Mouse (Mus musculus): ENCODE measurements at regions not wholly inside any gene's neighbourhood (a gene's known extent, or its start where the extent isn't known, plus 50 kb on each side); places are given as distances from the start of the nearest gene placed in this dataset.

- Histone ChIP-seq H3K27ac (ENCODE audit: low read depth, low read length) (no peak overlapping the region), H3K27me3 (ENCODE audit: control insufficient read depth, insufficient read depth, low read length) (no peaks in the 10 kb centered on the region), H3K9ac (ENCODE audit: low read length) (no peak overlapping the region), H3K4me1 (ENCODE audit: control insufficient read depth, insufficient read depth, low read length) (peaks cover 3% of the 10 kb centered on the region; the same call in 1 of the 2 replicates), H3K4me3 (ENCODE audit: low read depth, low read length) (no peak overlapping the region), H3K4me2 (no peak overlapping the region), H3K36me3 (ENCODE audit: control insufficient read depth, insufficient read depth, low read length) (no peaks in the 10 kb centered on the region), H3K9me3 (ENCODE audit: control insufficient read depth, low read length) (no peaks in the 10 kb centered on the region)
- ATAC-seq (ENCODE audit: low FRiP score) (no peak), DNase-seq (ENCODE audit: low spot score, missing footprints) (no peak)
- 83% methylated on average over 4 of the region's 4 CpGs for WGBS
Measured at GRCm38 (mm10) chr1:35953721-35954120, 114.5 kb upstream of the Hs6st1 start.

GRCm38 (mm10) chr1:35957425-35958372 lies 110.5 kb upstream of the Hs6st1 start:
- 63% methylated on average over 8 of the region's 8 CpGs for WGBS
- no peak overlapping the region for H3K27ac ChIP-seq (ENCODE audit: low read depth, low read length)
- no peak overlapping the region for H3K9ac ChIP-seq (ENCODE audit: low read length)
- H3K4me1 ChIP-seq (ENCODE audit: control insufficient read depth, insufficient read depth, low read length): peaks cover 3% of the 10 kb centered on the region; the same call in 1 of the 2 replicates
- H3K36me3 ChIP-seq (ENCODE audit: control insufficient read depth, insufficient read depth, low read length): no peaks in the 10 kb centered on the region
- H3K27me3 ChIP-seq (ENCODE audit: control insufficient read depth, insufficient read depth, low read length): no peaks in the 10 kb centered on the region
- peak; percentile 87 for DNase-seq (ENCODE audit: low spot score, missing footprints)
- no peak overlapping the region for H3K4me2 ChIP-seq
- peak; percentile 45; the same call in 1 of the 2 replicates for ATAC-seq (ENCODE audit: low FRiP score)
- H3K9me3 ChIP-seq (ENCODE audit: control insufficient read depth, low read length): no peaks in the 10 kb centered on the region
- H3K4me3 ChIP-seq (ENCODE audit: low read depth, low read length): no peak overlapping the region

- peaks cover 3% of the 10 kb centered on the region; the same call in 1 of the 2 replicates for H3K4me1 ChIP-seq (ENCODE audit: control insufficient read depth, insufficient read depth, low read length)
- H3K4me3 ChIP-seq (ENCODE audit: low read depth, low read length): no peak overlapping the region
- no peaks in the 10 kb centered on the region for H3K27me3 ChIP-seq (ENCODE audit: control insufficient read depth, insufficient read depth, low read length)
- ATAC-seq (ENCODE audit: low FRiP score) (no peak), DNase-seq (ENCODE audit: low spot score, missing footprints) (no peak)
- no peak overlapping the region for H3K27ac ChIP-seq (ENCODE audit: low read depth, low read length)
- H3K9me3 ChIP-seq (ENCODE audit: control insufficient read depth, low read length): no peaks in the 10 kb centered on the region
- H3K4me2 ChIP-seq: no peak overlapping the region
- no peak overlapping the region for H3K9ac ChIP-seq (ENCODE audit: low read length)
- H3K36me3 ChIP-seq (ENCODE audit: control insufficient read depth, insufficient read depth, low read length): no peaks in the 10 kb centered on the region
- WGBS: 89% methylated on average over 4 of the region's 4 CpGs
Measured at GRCm38 (mm10) chr1:35959729-35960128, 108.5 kb upstream of the Hs6st1 start.

GRCm38 (mm10) chr1:35960844-35961243 lies 107.4 kb upstream of the Hs6st1 start:
- DNase-seq (ENCODE audit: low spot score, missing footprints): no peak
- H3K27me3 ChIP-seq (ENCODE audit: control insufficient read depth, insufficient read depth, low read length): no peaks in the 10 kb centered on the region
- H3K9me3 ChIP-seq (ENCODE audit: control insufficient read depth, low read length): no peaks in the 10 kb centered on the region; the same call in 1 of the 2 replicates
- H3K9ac ChIP-seq (ENCODE audit: low read length): no peak overlapping the region
- no peaks in the 10 kb centered on the region for H3K36me3 ChIP-seq (ENCODE audit: control insufficient read depth, insufficient read depth, low read length)
- no peak for ATAC-seq (ENCODE audit: low FRiP score)
- no peak overlapping the region for H3K4me3 ChIP-seq (ENCODE audit: low read depth, low read length)
- H3K4me1 ChIP-seq (ENCODE audit: control insufficient read depth, insufficient read depth, low read length): peaks cover 3% of the 10 kb centered on the region; the same call in 1 of the 2 replicates
- no peak overlapping the region for H3K27ac ChIP-seq (ENCODE audit: low read depth, low read length)
- no peak overlapping the region for H3K4me2 ChIP-seq
- 81% methylated on average over 2 of the region's 2 CpGs for WGBS

GRCm38 (mm10) chr1:35961923-35962322 lies 106.3 kb upstream of the Hs6st1 start:
- Histone ChIP-seq H3K9ac (ENCODE audit: low read length) (no peak overlapping the region), H3K4me2 (no peak overlapping the region), H3K9me3 (ENCODE audit: control insufficient read depth, low read length) (no peaks in the 10 kb centered on the region; the same call in 1 of the 2 replicates), H3K4me3 (ENCODE audit: low read depth, low read length) (no peak overlapping the region), H3K4me1 (ENCODE audit: control insufficient read depth, insufficient read depth, low read length) (peaks cover 3% of the 10 kb centered on the region; the same call in 1 of the 2 replicates), H3K27ac (ENCODE audit: low read depth, low read length) (no peak overlapping the region), H3K36me3 (ENCODE audit: control insufficient read depth, insufficient read depth, low read length) (no peaks in the 10 kb centered on the region), H3K27me3 (ENCODE audit: control insufficient read depth, insufficient read depth, low read length) (no peaks in the 10 kb centered on the region)
- ATAC-seq (ENCODE audit: low FRiP score) (no peak), DNase-seq (ENCODE audit: low spot score, missing footprints) (no peak)
- 83% methylated on average over 6 of the region's 6 CpGs for WGBS

- H3K27ac ChIP-seq (ENCODE audit: low read depth, low read length): no peak overlapping the region
- H3K36me3 ChIP-seq (ENCODE audit: control insufficient read depth, insufficient read depth, low read length): no peaks in the 10 kb centered on the region
- no peaks in the 10 kb centered on the region for H3K4me1 ChIP-seq (ENCODE audit: control insufficient read depth, insufficient read depth, low read length)
- ATAC-seq (ENCODE audit: low FRiP score): no peak
- peak; percentile 28 for DNase-seq (ENCODE audit: low spot score, missing footprints)
- H3K27me3 ChIP-seq (ENCODE audit: control insufficient read depth, insufficient read depth, low read length): no peaks in the 10 kb centered on the region
- H3K9me3 ChIP-seq (ENCODE audit: control insufficient read depth, low read length): no peaks in the 10 kb centered on the region; the same call in 1 of the 2 replicates
- H3K9ac ChIP-seq (ENCODE audit: low read length): no peak overlapping the region
- no peak overlapping the region for H3K4me3 ChIP-seq (ENCODE audit: low read depth, low read length)
- H3K4me2 ChIP-seq: no peak overlapping the region
Measured at GRCm38 (mm10) chr1:35968489-35968888, 99.7 kb upstream of the Hs6st1 start.

GRCm38 (mm10) chr1:35971435-35972189 lies 96.6 kb upstream of the Hs6st1 start:
- H3K4me1 ChIP-seq (ENCODE audit: control insufficient read depth, insufficient read depth, low read length): no peaks in the 10 kb centered on the region
- no peaks in the 10 kb centered on the region for H3K36me3 ChIP-seq (ENCODE audit: control insufficient read depth, insufficient read depth, low read length)
- no peak for ATAC-seq (ENCODE audit: low FRiP score)
- no peak overlapping the region for H3K9ac ChIP-seq (ENCODE audit: low read length)
- no peaks in the 10 kb centered on the region for H3K9me3 ChIP-seq (ENCODE audit: control insufficient read depth, low read length)
- no peak overlapping the region for H3K27ac ChIP-seq (ENCODE audit: low read depth, low read length)
- H3K4me2 ChIP-seq: no peak overlapping the region
- no peaks in the 10 kb centered on the region for H3K27me3 ChIP-seq (ENCODE audit: control insufficient read depth, insufficient read depth, low read length)
- H3K4me3 ChIP-seq (ENCODE audit: low read depth, low read length): no peak overlapping the region
- peak; percentile 56 for DNase-seq (ENCODE audit: low spot score, missing footprints)
- WGBS: 51% methylated on average over 7 of the region's 7 CpGs

GRCm38 (mm10) chr1:35972190-35972584 lies 96.0 kb upstream of the Hs6st1 start:
- ATAC-seq (ENCODE audit: low FRiP score) (no peak), DNase-seq (ENCODE audit: low spot score, missing footprints) (peak; percentile 69)
- Histone ChIP-seq H3K27ac (ENCODE audit: low read depth, low read length) (no peak overlapping the region), H3K4me1 (ENCODE audit: control insufficient read depth, insufficient read depth, low read length) (no peaks in the 10 kb centered on the region), H3K4me3 (ENCODE audit: low read depth, low read length) (no peak overlapping the region), H3K27me3 (ENCODE audit: control insufficient read depth, insufficient read depth, low read length) (no peaks in the 10 kb centered on the region), H3K36me3 (ENCODE audit: control insufficient read depth, insufficient read depth, low read length) (no peaks in the 10 kb centered on the region), H3K9ac (ENCODE audit: low read length) (no peak overlapping the region), H3K4me2 (no peak overlapping the region), H3K9me3 (ENCODE audit: control insufficient read depth, low read length) (no peaks in the 10 kb centered on the region)
- WGBS: 48% methylated on average over 5 of the region's 5 CpGs

- H3K27ac ChIP-seq (ENCODE audit: low read depth, low read length): no peak overlapping the region
- no peaks in the 10 kb centered on the region for H3K4me1 ChIP-seq (ENCODE audit: control insufficient read depth, insufficient read depth, low read length)
- H3K9me3 ChIP-seq (ENCODE audit: control insufficient read depth, low read length): no peaks in the 10 kb centered on the region
- no peaks in the 10 kb centered on the region for H3K27me3 ChIP-seq (ENCODE audit: control insufficient read depth, insufficient read depth, low read length)
- H3K4me3 ChIP-seq (ENCODE audit: low read depth, low read length): no peak overlapping the region
- no peak overlapping the region for H3K4me2 ChIP-seq
- no peak overlapping the region for H3K9ac ChIP-seq (ENCODE audit: low read length)
- H3K36me3 ChIP-seq (ENCODE audit: control insufficient read depth, insufficient read depth, low read length): no peaks in the 10 kb centered on the region
- DNase-seq (ENCODE audit: low spot score, missing footprints) (peak; percentile 10), ATAC-seq (ENCODE audit: low FRiP score) (no peak)
- 74% methylated on average over 9 of the region's 9 CpGs for WGBS
Measured at GRCm38 (mm10) chr1:35973386-35973785, 94.8 kb upstream of the Hs6st1 start.
